Mouse (Mus musculus): ENCODE results near the gene Hist1h2bj. TPM values are rescaled to one million over a fixed set of nuclear protein-coding genes. Genes with fewer than 3 reads are reported as not detected.

Hist1h2bj gene
- total RNA-seq, 1 experiment from 2014 or later, result 31.3 TPM

- no peak for ATAC-seq (ENCODE audit: extremely low read depth, insufficient number of reproducible peaks, low FRiP score, poor library complexity, severe bottlenecking)
Observed at GRCm38 (mm10) chr13:22036149-22036956, 6.7 kb upstream of the Hist1h2bj start.

GRCm38 (mm10) chr13:22036986-22037385, 6.0 kb upstream of the Hist1h2bj start:
- no peak for ATAC-seq (ENCODE audit: extremely low read depth, insufficient number of reproducible peaks, low FRiP score, poor library complexity, severe bottlenecking)

- ATAC-seq (ENCODE audit: extremely low read depth, insufficient number of reproducible peaks, low FRiP score, poor library complexity, severe bottlenecking), result no peak
Observed at GRCm38 (mm10) chr13:22037415-22037814, 5.6 kb upstream of the Hist1h2bj start.

- ATAC-seq (ENCODE audit: extremely low read depth, insufficient number of reproducible peaks, low FRiP score, poor library complexity, severe bottlenecking), result no peak
Observed at GRCm38 (mm10) chr13:22039364-22039763, 3.6 kb upstream of the Hist1h2bj start.

GRCm38 (mm10) chr13:22039951-22040463, 3.0 kb upstream of the Hist1h2bj start:
- no peak for ATAC-seq (ENCODE audit: extremely low read depth, insufficient number of reproducible peaks, low FRiP score, poor library complexity, severe bottlenecking)

- ATAC-seq (ENCODE audit: extremely low read depth, insufficient number of reproducible peaks, low FRiP score, poor library complexity, severe bottlenecking), result no peak
Observed at GRCm38 (mm10) chr13:22040464-22041141, 2.4 kb upstream of the Hist1h2bj start.

- ATAC-seq (ENCODE audit: extremely low read depth, insufficient number of reproducible peaks, low FRiP score, poor library complexity, severe bottlenecking), result peak; percentile 76
Observed at GRCm38 (mm10) chr13:22041142-22041536, 1.9 kb upstream of the Hist1h2bj start, which contains the start of gene Hist1h4i. TSS of gene Hist1h4i (minus strand) at chr13:22041362.

GRCm38 (mm10) chr13:22041651-22042567, 1.1 kb upstream of the Hist1h2bj start:
- no peak for ATAC-seq (ENCODE audit: extremely low read depth, insufficient number of reproducible peaks, low FRiP score, poor library complexity, severe bottlenecking)

- ATAC-seq (ENCODE audit: extremely low read depth, insufficient number of reproducible peaks, low FRiP score, poor library complexity, severe bottlenecking), result peak; percentile 38; the same call in 1 of the 2 replicates
Observed at GRCm38 (mm10) chr13:22043503-22044431, 753 bp downstream of the Hist1h2bj start.

GRCm38 (mm10) chr13:22044432-22045155, 1.6 kb downstream of the Hist1h2bj start:
- no peak for ATAC-seq (ENCODE audit: extremely low read depth, insufficient number of reproducible peaks, low FRiP score, poor library complexity, severe bottlenecking)

GRCm38 (mm10) chr13:22045311-22045710, 2.3 kb downstream of the Hist1h2bj start:
- ATAC-seq (ENCODE audit: extremely low read depth, insufficient number of reproducible peaks, low FRiP score, poor library complexity, severe bottlenecking), result no peak

- ATAC-seq (ENCODE audit: extremely low read depth, insufficient number of reproducible peaks, low FRiP score, poor library complexity, severe bottlenecking), result no peak
Observed at GRCm38 (mm10) chr13:22049041-22049440, 6.0 kb downstream of the Hist1h2bj start.

GRCm38 (mm10) chr13:22049737-22050440, 6.9 kb downstream of the Hist1h2bj start:
- ATAC-seq (ENCODE audit: extremely low read depth, insufficient number of reproducible peaks, low FRiP score, poor library complexity, severe bottlenecking), result peak; percentile 3; the same call in 1 of the 2 replicates

GRCm38 (mm10) chr13:22050591-22051522, 7.8 kb downstream of the Hist1h2bj start:
- peak; percentile 89 for ATAC-seq (ENCODE audit: extremely low read depth, insufficient number of reproducible peaks, low FRiP score, poor library complexity, severe bottlenecking)

GRCm38 (mm10) chr13:22051523-22051859, 8.5 kb downstream of the Hist1h2bj start:
- ATAC-seq (ENCODE audit: extremely low read depth, insufficient number of reproducible peaks, low FRiP score, poor library complexity, severe bottlenecking), result no peak

- ATAC-seq (ENCODE audit: extremely low read depth, insufficient number of reproducible peaks, low FRiP score, poor library complexity, severe bottlenecking), result no peak
Observed at GRCm38 (mm10) chr13:22053754-22054153, 10.7 kb downstream of the Hist1h2bj start.
